Mouse (Mus musculus): ENCODE measurements around the gene Arpp21. TPM values are rescaled to one million over a fixed set of nuclear protein-coding genes. Genes with fewer than 3 reads are reported as not detected.

Gene Arpp21
- total RNA-seq, 1 experiment from 2014 or later = not detected

DNA sequence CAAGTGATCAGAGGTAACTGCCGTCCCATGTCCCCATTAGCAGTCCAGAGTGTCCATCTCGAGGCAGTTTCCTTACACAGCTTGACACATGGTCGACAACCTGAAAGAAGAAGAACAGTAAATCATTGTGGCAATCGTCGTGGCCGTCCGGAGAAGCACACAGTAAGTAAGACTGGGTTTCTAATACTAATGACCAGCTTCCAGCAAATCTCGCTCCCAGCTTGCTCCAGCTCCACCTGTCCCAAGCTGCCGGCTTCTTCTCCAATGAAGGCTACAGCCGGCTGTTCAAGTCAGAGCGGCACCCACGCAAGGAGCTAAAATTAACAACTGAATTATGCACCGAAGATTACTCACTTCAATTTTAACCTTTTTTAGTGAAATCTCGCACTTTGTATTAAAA, 48.1 kb downstream of the Arpp21 start:
- ATAC-seq (replicated peaks; ENCODE audit: insufficient number of reproducible peaks, low FRiP score, low TSS enrichment, poor library complexity, severe bottlenecking) = no peak

DNA sequence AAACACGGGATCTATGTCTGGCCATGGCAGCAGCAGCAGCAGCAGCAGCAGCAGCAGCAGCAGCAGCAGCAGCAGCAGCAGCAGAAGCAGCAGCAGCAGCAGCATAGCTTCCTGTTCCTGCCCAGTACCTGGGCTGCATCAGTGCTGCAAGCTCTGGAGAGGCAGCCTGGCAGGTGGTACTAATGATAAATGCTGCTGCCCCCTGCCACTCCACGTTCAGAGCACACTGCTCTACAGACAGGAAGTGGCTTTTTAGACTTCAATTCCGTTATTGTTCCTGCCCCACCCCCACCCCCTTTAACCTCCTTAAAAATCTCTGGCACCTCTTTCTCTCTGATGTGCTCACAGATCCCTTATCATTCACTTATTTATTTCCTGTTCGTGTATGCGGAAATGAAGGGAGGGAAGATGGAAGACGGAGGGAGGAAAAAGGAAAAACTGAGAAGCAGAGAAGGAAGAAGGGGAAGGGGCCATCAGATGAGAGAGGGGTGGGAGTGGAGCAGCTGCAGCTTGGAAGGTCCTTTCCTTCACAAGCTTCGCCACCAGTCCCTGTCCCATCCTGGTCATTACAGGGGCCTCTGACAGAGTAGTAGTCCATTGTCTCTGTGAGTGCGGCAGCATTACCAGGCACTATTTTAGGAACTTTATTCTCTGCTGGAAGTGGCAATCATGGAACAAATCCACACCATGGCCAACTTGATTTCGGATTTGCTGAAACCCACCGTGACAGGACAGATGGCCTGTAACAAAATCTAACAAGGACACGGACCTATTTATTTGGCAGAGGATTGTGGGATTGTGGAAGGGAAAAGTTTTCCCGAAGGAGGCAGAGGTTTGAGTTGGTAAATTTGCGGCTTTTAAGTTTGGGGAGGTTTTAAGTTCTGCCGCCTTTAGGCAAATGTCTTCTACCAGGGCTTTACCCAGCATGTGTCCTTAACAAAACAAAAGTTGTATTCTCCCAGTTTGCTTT, 49.1 kb downstream of the Arpp21 start:
- ATAC-seq (replicated peaks; ENCODE audit: insufficient number of reproducible peaks, low FRiP score, low TSS enrichment, poor library complexity, severe bottlenecking) = no peak

- ATAC-seq (replicated peaks; ENCODE audit: insufficient number of reproducible peaks, low FRiP score, low TSS enrichment, poor library complexity, severe bottlenecking) = no peak
These were observed 50.0 kb downstream of the Arpp21 start for GRCm38 (mm10) chr9:112185746-112186145.

DNA sequence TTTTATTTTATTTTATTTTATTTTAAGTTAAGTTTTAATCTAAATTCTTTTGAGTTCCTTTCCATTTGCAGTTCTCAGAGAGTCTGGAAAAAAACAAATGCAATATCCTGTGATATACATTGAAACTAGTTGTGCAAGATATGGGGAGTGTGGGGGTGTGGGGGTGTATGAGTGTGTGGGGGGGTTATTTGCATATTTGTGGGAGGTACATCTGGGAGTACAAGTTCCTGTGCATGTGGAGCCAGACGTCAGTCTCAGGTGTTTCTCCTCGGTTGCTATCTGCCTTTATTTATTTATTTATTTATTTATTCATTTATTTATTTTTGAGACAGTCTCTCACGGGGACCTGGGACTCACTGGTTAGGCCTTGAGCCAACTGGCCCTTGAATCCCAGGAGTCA, 53.0 kb downstream of the Arpp21 start:
- ATAC-seq (replicated peaks; ENCODE audit: insufficient number of reproducible peaks, low FRiP score, low TSS enrichment, poor library complexity, severe bottlenecking) = no peak

- no peak for ATAC-seq (replicated peaks; ENCODE audit: insufficient number of reproducible peaks, low FRiP score, low TSS enrichment, poor library complexity, severe bottlenecking)
These were observed 55.7 kb downstream of the Arpp21 start for GRCm38 (mm10) chr9:112180006-112180405.

DNA sequence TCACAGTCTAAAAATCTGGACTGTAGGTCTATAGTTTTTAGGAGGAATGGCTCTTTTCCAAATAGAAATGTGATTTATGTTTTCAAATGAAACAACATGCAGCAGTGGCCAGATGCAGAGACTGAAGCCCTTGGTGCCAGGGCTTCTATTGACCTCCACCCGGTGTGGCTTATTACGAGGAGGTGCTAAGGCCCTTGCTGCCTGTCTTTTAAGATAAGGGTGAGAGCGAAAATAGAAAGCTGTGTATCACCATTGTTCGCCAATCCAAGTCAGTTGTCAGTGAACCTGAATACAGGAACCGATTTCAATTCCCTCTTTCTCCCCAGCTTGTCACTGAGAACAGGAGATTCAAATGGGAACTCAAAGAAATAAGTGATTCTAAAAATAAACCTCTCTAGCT, 57.3 kb downstream of the Arpp21 start:
- ATAC-seq (replicated peaks; ENCODE audit: insufficient number of reproducible peaks, low FRiP score, low TSS enrichment, poor library complexity, severe bottlenecking) = no peak

- ATAC-seq (replicated peaks; ENCODE audit: insufficient number of reproducible peaks, low FRiP score, low TSS enrichment, poor library complexity, severe bottlenecking) = no peak
These were observed 58.2 kb downstream of the Arpp21 start for GRCm38 (mm10) chr9:112177569-112177968.

DNA sequence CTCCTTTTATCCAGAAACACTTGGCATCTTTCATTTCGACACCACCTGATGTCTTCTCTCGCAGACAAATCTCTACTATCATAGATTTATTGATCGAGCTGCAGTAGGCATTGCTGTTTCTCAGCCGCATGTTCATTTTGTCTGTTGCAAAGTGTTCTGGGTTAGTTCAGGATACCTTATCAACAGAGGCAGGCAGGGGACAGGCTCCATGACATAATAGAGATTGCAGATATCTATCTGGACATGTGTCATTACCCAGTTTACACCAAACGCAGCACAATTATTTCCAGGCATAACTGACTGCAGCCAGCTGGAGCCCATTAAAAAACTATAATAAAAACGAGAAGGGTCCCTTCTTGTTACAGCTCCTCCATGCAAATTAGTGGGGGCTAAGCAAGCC, 59.4 kb downstream of the Arpp21 start:
- ATAC-seq (replicated peaks; ENCODE audit: insufficient number of reproducible peaks, low FRiP score, low TSS enrichment, poor library complexity, severe bottlenecking) = no peak

DNA sequence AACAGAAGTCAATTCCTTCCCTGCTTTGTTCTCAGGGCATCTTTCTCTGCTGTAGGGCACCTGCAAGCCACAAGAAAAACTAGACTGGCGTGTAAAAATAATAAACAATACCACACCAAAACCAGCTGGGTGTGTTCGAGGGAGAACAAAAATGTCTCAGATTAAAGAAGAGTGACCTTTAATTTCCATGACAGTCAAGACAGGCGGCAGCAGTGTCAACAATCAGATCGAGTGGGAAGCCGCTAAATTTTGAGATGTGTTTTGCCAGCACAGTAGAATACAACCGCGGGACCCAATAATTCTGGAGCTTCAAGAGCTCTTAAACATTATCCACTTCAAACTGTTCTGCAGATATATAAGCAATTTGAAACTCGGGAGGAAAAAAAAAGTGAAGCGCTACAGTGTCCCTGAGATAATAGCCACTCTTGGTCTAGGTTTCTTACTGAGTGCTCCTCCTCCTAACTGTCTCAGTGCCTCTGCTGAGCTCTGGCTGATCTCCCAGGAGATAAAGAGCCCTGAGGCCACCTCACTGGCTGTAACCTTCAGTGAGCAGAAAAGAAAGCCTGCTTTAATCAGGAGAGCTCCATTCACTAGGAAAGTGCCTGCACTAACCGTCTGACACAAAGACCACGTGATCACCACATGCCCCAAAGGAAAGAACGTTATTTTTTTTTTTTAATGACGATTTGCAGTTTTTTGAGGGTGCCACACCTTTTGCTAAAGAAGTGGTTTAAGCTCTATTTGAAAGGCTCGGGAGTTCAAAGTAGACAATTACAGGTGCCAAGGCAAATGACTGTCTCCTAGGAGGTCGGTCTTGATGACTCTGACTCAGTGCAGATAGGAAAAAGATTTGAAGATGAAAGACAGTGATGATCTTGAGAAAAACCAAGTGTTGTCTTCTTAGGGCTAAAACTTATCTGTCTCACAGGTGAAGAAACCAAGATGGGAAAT, 61.1 kb downstream of the Arpp21 start:
- ATAC-seq (replicated peaks; ENCODE audit: insufficient number of reproducible peaks, low FRiP score, low TSS enrichment, poor library complexity, severe bottlenecking) = no peak

- ATAC-seq (replicated peaks; ENCODE audit: insufficient number of reproducible peaks, low FRiP score, low TSS enrichment, poor library complexity, severe bottlenecking) = no peak
These were observed 62.0 kb downstream of the Arpp21 start for GRCm38 (mm10) chr9:112173778-112174177.

- ATAC-seq (replicated peaks; ENCODE audit: insufficient number of reproducible peaks, low FRiP score, low TSS enrichment, poor library complexity, severe bottlenecking) = no peak
These were observed 71.1 kb downstream of the Arpp21 start for GRCm38 (mm10) chr9:112164677-112165076.

- no peak for ATAC-seq (replicated peaks; ENCODE audit: insufficient number of reproducible peaks, low FRiP score, low TSS enrichment, poor library complexity, severe bottlenecking)
These were observed 74.8 kb downstream of the Arpp21 start for GRCm38 (mm10) chr9:112160981-112161380.

GRCm38 (mm10) chr9:112153972-112154371, 81.8 kb downstream of the Arpp21 start:
- ATAC-seq (replicated peaks; ENCODE audit: insufficient number of reproducible peaks, low FRiP score, low TSS enrichment, poor library complexity, severe bottlenecking) = no peak

DNA sequence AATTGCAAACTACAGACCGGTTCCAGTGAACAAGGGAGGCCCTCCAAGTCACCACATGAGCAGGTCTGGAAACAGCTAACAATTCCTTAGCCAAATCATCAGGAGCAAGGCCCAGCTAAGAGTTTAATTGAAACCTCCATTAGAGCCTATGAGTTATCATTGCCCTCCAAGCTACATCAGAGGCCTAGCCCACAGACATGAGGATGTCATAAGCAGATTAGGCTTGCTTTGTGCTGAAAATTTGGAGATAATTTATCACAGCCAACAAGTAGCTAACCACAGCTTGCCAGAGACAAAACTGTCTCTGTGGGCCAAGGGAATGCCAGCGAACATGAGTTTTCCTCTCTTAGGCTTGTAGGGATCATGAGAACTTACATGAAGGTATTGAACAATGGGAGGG, 83.0 kb downstream of the Arpp21 start:
- no peak for ATAC-seq (replicated peaks; ENCODE audit: insufficient number of reproducible peaks, low FRiP score, low TSS enrichment, poor library complexity, severe bottlenecking)

GRCm38 (mm10) chr9:112151177-112151576, 84.6 kb downstream of the Arpp21 start:
- no peak for ATAC-seq (replicated peaks; ENCODE audit: insufficient number of reproducible peaks, low FRiP score, low TSS enrichment, poor library complexity, severe bottlenecking)

DNA sequence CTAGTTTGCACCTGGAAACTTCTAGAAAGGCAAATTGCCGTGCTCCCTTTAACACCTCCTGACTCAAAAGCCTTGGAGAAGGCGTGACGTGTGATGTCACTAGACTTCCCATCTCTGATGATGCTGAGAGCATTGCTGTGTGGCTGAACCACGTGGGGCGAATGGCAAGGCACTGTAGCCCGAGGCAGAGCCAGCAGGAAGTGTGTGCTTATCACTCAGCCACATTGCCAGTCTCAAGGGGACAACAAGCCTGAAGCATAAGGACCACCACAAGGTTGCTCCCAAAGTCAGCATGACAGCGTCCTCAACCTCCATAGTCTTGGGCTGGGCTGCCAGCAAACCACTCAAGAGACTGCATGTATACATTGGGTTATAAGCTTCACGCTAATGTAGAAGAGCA, 95.1 kb downstream of the Arpp21 start:
- ATAC-seq (replicated peaks; ENCODE audit: insufficient number of reproducible peaks, low FRiP score, low TSS enrichment, poor library complexity, severe bottlenecking) = no peak

DNA sequence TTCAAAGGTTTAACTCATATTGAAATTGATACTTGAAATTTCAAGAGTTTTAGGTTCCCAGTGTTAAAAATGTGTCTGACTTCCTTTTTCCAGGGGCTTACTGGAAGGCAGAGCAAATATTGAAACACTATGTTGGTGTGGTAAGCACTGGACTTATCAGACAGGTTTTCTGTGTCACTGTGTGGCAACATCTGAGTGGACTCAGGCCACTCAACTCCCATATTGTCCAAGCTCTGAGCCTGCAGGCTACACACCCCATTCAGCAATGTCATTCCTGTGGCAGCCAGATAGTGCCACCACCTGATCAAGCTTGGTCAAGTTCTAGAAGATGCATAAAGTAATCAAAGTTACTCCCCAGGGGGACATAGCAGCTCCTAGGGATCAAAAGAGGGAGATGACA, 97.9 kb downstream of the Arpp21 start:
- no peak for ATAC-seq (replicated peaks; ENCODE audit: insufficient number of reproducible peaks, low FRiP score, low TSS enrichment, poor library complexity, severe bottlenecking)

DNA sequence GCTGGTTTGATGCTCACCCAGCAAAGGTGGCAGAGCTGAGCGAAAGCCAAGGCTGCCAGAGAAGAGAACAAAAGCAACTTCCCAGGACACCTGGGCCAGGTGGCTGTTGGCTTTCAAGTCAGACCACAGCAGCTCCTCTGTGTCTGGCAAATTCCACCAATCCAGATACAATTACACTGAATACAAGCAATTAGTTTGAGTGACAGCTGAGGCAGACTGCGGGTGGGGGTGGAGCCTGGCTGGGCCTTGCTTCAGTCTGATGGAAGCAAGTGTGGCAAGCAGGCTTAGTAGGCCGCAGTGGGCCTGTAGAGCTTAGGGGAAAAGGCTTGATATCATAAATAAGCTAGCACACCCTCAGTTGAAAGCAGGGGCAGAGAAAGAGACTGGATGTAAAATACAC, 104.9 kb downstream of the Arpp21 start:
- ATAC-seq (replicated peaks; ENCODE audit: insufficient number of reproducible peaks, low FRiP score, low TSS enrichment, poor library complexity, severe bottlenecking) = no peak

- ATAC-seq (replicated peaks; ENCODE audit: insufficient number of reproducible peaks, low FRiP score, low TSS enrichment, poor library complexity, severe bottlenecking) = no peak
These were observed 111.1 kb downstream of the Arpp21 start for GRCm38 (mm10) chr9:112124667-112125066.

Measured in monocyte, adult 5-6 weeks (primary cell).